Mouse (Mus musculus) embryonic fibroblast, embryonic 13.5 days (primary cell): Measurements from ENCODE around the gene Sbds.

Source experiments
- CTCF ChIP-seq: IDR thresholded peaks from 2 replicates; pipeline ENCODE4 v1.5.1; 2011; ENCODE audit warnings: mild to moderate bottlenecking, control low read depth, low read length, moderate library complexity, borderline replicate concordance; ENCODE audit not compliant: insufficient read depth
- POLR2A ChIP-seq: IDR thresholded peaks from 2 replicates; pipeline ENCODE4 v1.6.1; 2011; ENCODE audit warnings: low read depth, mild to moderate bottlenecking, control low read depth, low read length, moderate library complexity

DNA sequence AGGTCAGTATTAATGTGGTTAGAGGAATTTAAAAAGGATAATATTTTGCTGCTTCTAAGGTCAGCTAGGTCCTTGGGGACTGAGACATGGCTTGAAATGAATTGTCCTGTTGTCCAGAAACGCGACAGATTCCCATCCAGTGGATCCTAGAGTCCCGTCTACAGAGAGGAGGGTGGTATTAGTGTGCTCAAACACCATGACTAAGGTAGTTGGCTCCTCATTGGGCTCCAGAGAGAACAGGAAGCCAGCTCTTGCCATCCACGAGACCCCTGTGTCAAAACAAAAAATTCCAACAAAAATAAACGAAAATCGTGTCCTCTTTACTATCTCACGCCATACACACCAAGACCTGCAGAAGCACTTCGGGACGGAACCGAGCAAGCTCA, 33.6 kb downstream of the Sbds start:
- no peak for TF ChIP-seq CTCF
- TF ChIP-seq POLR2A, result no peak
